Mouse (Mus musculus): Measurements from ENCODE around the gene 6030468B19Rik. TPM values are rescaled to one million over a fixed set of nuclear protein-coding genes. Genes with fewer than 3 reads are reported as not detected.

Gene 6030468B19Rik
- total and polyA plus RNA-seq, 3 experiments: 2.7 to 5.1 TPM; not detected in 1

- H3K27ac ChIP-seq (ENCODE audit: control insufficient read depth, low read depth, low read length): no peak overlapping the region
- H3K36me3 ChIP-seq (ENCODE audit: control insufficient read depth in 1 of 2, insufficient read depth in 2 of 2, low read length in 2 of 2): no peaks in the 10 kb centered on the region; a peak in 1 of 4 replicates
- H3K79me2 ChIP-seq (ENCODE audit: control insufficient read depth, insufficient read depth, low read length, poor library complexity): no peaks in the 10 kb centered on the region
- DNase-seq (ENCODE audit: low read depth, low spot score): no peak
- H3K4me1 ChIP-seq (ENCODE audit: control insufficient read depth in 1 of 2, insufficient read depth in 2 of 2, low read length in 2 of 2): no peaks in the 10 kb centered on the region
- H3K9me3 ChIP-seq (replicated peaks; ENCODE audit: insufficient read depth, low read length): no peaks in the 10 kb centered on the region
- H3K9ac ChIP-seq (ENCODE audit: control insufficient read depth, low read depth, low read length, poor library complexity, severe bottlenecking): no peak overlapping the region
- no peaks in the 10 kb centered on the region for H3K27me3 ChIP-seq (ENCODE audit: control insufficient read depth in 1 of 2, insufficient read depth in 2 of 2, low read length in 2 of 2)
- TF ChIP-seq USF1 (IDR thresholded peaks at IDR 0.05; ENCODE audit: low read depth, low read length): no peak
- TF ChIP-seq MAFK (IDR thresholded peaks at IDR 0.05; ENCODE audit: borderline replicate concordance, low read depth, low read length): no peak
- no peak for TF ChIP-seq RCOR1 (IDR thresholded peaks at IDR 0.05; ENCODE audit: low read depth, low read length)
- TF ChIP-seq POLR2AphosphoS5 (IDR thresholded peaks at IDR 0.05; ENCODE audit: borderline replicate concordance, low read depth, low read length): no peak
- no peak for TF ChIP-seq SMC3 (IDR thresholded peaks at IDR 0.05; ENCODE audit: low read depth, low read length)
- TF ChIP-seq MEF2A (IDR thresholded peaks at IDR 0.05; ENCODE audit: extremely low read depth, insufficient replicate concordance, low read depth, low read length, poor library complexity, severe bottlenecking): no peak
- no peak for TF ChIP-seq GABPA (IDR thresholded peaks at IDR 0.05; ENCODE audit: low read depth, low read length)
- no peak for TF ChIP-seq CTCF (IDR thresholded peaks at IDR 0.05 in 2 of 3, conservative IDR thresholded peaks at IDR 0.05 in 1 of 3; ENCODE audit: control insufficient read depth in 1 of 3, insufficient read depth in 1 of 3, low read depth in 2 of 3, low read length in 3 of 3, poor library complexity in 1 of 3, severe bottlenecking in 1 of 3)
- no peak for TF ChIP-seq ZC3H11A (IDR thresholded peaks at IDR 0.05; ENCODE audit: low read depth, low read length)
- no peak for TF ChIP-seq JUND (IDR thresholded peaks at IDR 0.05; ENCODE audit: low read depth, low read length)
- H3K4me3 ChIP-seq (ENCODE audit: control insufficient read depth in 1 of 2, insufficient read depth in 1 of 2, low read depth in 2 of 2, low read length in 2 of 2): no peak overlapping the region
Measured at GRCm38 (mm10) chr11:117761801-117762200, 35.7 kb upstream of the 6030468B19Rik start.

- Histone ChIP-seq H3K9ac (ENCODE audit: control insufficient read depth, low read depth, low read length, poor library complexity, severe bottlenecking) (no peak overlapping the region), H3K36me3 (ENCODE audit: control insufficient read depth in 1 of 2, insufficient read depth in 2 of 2, low read length in 2 of 2) (no peaks in the 10 kb centered on the region), H3K27me3 (ENCODE audit: control insufficient read depth in 1 of 2, insufficient read depth in 2 of 2, low read length in 2 of 2) (no peaks in the 10 kb centered on the region), H3K27ac (ENCODE audit: control insufficient read depth, low read depth, low read length) (no peak overlapping the region), H3K79me2 (ENCODE audit: control insufficient read depth, insufficient read depth, low read length, poor library complexity) (no peaks in the 10 kb centered on the region), H3K9me3 (replicated peaks; ENCODE audit: insufficient read depth, low read length) (no peaks in the 10 kb centered on the region), H3K4me1 (ENCODE audit: control insufficient read depth in 1 of 2, insufficient read depth in 2 of 2, low read length in 2 of 2) (no peaks in the 10 kb centered on the region), H3K4me3 (ENCODE audit: control insufficient read depth in 1 of 2, insufficient read depth in 1 of 2, low read depth in 2 of 2, low read length in 2 of 2) (no peak overlapping the region)
- no peak for DNase-seq (ENCODE audit: low read depth, low spot score)
- TF ChIP-seq ZMIZ1 (IDR thresholded peaks at IDR 0.05; ENCODE audit: low read depth, low read length) (no peak), GABPA (IDR thresholded peaks at IDR 0.05; ENCODE audit: low read depth, low read length) (no peak), TCF12 (IDR thresholded peaks at IDR 0.05; ENCODE audit: low read depth, low read length) (no peak), UBTF (IDR thresholded peaks at IDR 0.05; ENCODE audit: borderline replicate concordance, insufficient read depth, low read depth, low read length) (no peak), CHD1 (IDR thresholded peaks at IDR 0.05; ENCODE audit: low read depth, low read length) (no peak), MAFK (IDR thresholded peaks at IDR 0.05; ENCODE audit: borderline replicate concordance, low read depth, low read length) (no peak), POLR2A (IDR thresholded peaks at IDR 0.05; ENCODE audit: control insufficient read depth in 1 of 2, insufficient read depth in 1 of 2, low read depth in 1 of 2, low read length in 2 of 2, poor library complexity in 1 of 2) (no peak), SIN3A (IDR thresholded peaks at IDR 0.05; ENCODE audit: low read length) (no peak), TAL1 (IDR thresholded peaks at IDR 0.05; ENCODE audit: low read length) (no peak), BHLHE40 (IDR thresholded peaks at IDR 0.05; ENCODE audit: borderline replicate concordance, low read depth, low read length) (no peak), NELFE (IDR thresholded peaks at IDR 0.05; ENCODE audit: low read depth, low read length) (no peak), KAT2A (conservative IDR thresholded peaks at IDR 0.05; ENCODE audit: low read depth, low read length) (no peak), GATA1 (IDR thresholded peaks at IDR 0.05; ENCODE audit: low read depth, low read length) (no peak), USF2 (IDR thresholded peaks at IDR 0.05; ENCODE audit: borderline replicate concordance in 1 of 2, insufficient read depth in 1 of 2, low read depth in 1 of 2, low read length in 2 of 2) (no peak), CHD2 (IDR thresholded peaks at IDR 0.05; ENCODE audit: low read length) (no peak), MAX (IDR thresholded peaks at IDR 0.05; ENCODE audit: low read length) (no peak)
Measured at GRCm38 (mm10) chr11:117762246-117762645, 35.2 kb upstream of the 6030468B19Rik start.

Measured in MEL (cell line).